Mouse (Mus musculus) heart, embryonic 16.5 days (tissue): ENCODE measurements around the gene Zfp981. TPM values are rescaled to one million over a fixed set of nuclear protein-coding genes. Genes with fewer than 3 reads are reported as not detected.
"Not testable (repeated sequence)": the region's sequence is repeated elsewhere in the genome, so short reads cannot be mapped to it uniquely, and the experiment has no call there.

Experiments
- ATAC-seq: fragments of 200-750 bp; cut with Nextera tagmentation; replicated peaks from 2 replicates; pipeline ENCODE4 v1.8.0; 2017; ENCODE audit warnings: moderate number of reproducible peaks; ENCODE audit not compliant: insufficient read depth, low FRiP score; ENCODE audit errors: extremely low read depth
- H3K27ac ChIP-seq: fragments of 300-500 bp; sonication (generic); 2 replicates; pipeline ENCODE4 v1.5.1; 2014; ENCODE audit warnings: mild to moderate bottlenecking, low read length, control low read depth, moderate library complexity
- H3K27me3 ChIP-seq: fragments of 300-500 bp; sonication (generic); 2 replicates; pipeline ENCODE4 v1.6.1; 2014; ENCODE audit warnings: low read length, mixed read lengths; ENCODE audit not compliant: control insufficient read depth, insufficient read depth
- H3K36me3 ChIP-seq: fragments of 300-500 bp; sonication (generic); 2 replicates; pipeline ENCODE4 v1.6.1; 2014; ENCODE audit not compliant: control insufficient read depth, insufficient read depth
- H3K4me1 ChIP-seq: fragments of 300-500 bp; sonication (generic); 2 replicates; pipeline ENCODE4 v1.6.1; 2014; ENCODE audit warnings: low read length, mixed read lengths; ENCODE audit not compliant: control insufficient read depth, insufficient read depth
- H3K4me2 ChIP-seq: fragments of 300-500 bp; sonication (generic); 2 replicates; pipeline ENCODE4 v1.6.1; 2014; ENCODE audit warnings: low read depth, mild to moderate bottlenecking, control low read depth, low read length
- H3K4me3 ChIP-seq: fragments of 300-500 bp; sonication (generic); 2 replicates; pipeline ENCODE4 v1.5.1; 2014; ENCODE audit warnings: mild to moderate bottlenecking, control low read depth, low read length
- H3K9ac ChIP-seq: fragments of 300-500 bp; sonication (generic); 2 replicates; pipeline ENCODE4 v1.6.1; 2014; ENCODE audit warnings: low read length, control low read depth
- H3K9me3 ChIP-seq: fragments of 300-500 bp; sonication (generic); replicated peaks from 2 replicates; pipeline ENCODE4 v1.6.1; 2016; ENCODE audit warnings: low read length; ENCODE audit not compliant: control insufficient read depth
- WGBS: fragments of 180-500 bp; shearing (Covaris S2); extraction: QIAGEN DNeasy Blood & Tissue Kit; methylation state at CpG from one replicate; pipeline ENCODE4 v1.1.7; 2014; 5-methylcytosine and 5-hydroxymethylcytosine counted together
- polyA plus RNA-seq: library from polyadenylated mRNA; unstranded; fragments of >200 nt; fragmentation: Nextera tagmentation; extraction: Ambion mirVana; gene quantifications from 2 replicates; pipeline ENCODE4 v1.2.1, GENCODE M21; 2015

Gene Zfp981
- polyA plus RNA-seq, 1 experiment from 2014 or later, result 0.11 TPM

DNA sequence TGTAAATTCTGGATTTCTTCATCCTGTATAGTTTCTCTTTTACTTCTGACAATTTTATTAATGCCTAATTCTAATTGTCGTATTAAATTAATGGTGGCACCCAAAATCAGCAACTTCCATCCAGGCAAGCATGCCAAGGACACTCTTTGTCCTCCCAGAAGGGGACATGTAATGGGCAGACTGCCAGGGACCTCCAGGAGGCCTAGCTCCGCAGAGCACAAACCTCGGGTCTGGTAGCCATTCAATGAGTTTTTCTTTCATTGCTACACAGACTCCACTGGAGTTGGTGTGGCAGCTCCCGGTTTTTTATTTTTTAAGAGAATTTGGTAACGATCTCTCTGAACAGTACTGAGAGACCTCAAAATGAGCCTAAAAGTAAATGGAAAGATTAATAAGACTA is 41.1 kb upstream of the Zfp981 start:
- H3K9ac ChIP-seq, H3K36me3 ChIP-seq, ATAC-seq, H3K4me1 ChIP-seq, H3K4me3 ChIP-seq, H3K27ac ChIP-seq, H3K4me2 ChIP-seq, H3K27me3 ChIP-seq: not testable (repeated sequence)
- H3K9me3 ChIP-seq, result peaks cover 37% of the 10 kb centered on the region
- WGBS, result 74% methylated on average over 5 of the region's 5 CpGs

- H3K36me3 ChIP-seq, H3K4me3 ChIP-seq, H3K4me2 ChIP-seq, ATAC-seq, H3K4me1 ChIP-seq, H3K27me3 ChIP-seq, H3K27ac ChIP-seq, H3K9ac ChIP-seq: not testable (repeated sequence)
- H3K9me3 ChIP-seq, result peaks cover 17% of the 10 kb centered on the region
- 85% methylated on average over 17 of the region's 19 CpGs for WGBS
Measured at GRCm38 (mm10) chr4:146463649-146464351, 38.0 kb upstream of the Zfp981 start.

DNA sequence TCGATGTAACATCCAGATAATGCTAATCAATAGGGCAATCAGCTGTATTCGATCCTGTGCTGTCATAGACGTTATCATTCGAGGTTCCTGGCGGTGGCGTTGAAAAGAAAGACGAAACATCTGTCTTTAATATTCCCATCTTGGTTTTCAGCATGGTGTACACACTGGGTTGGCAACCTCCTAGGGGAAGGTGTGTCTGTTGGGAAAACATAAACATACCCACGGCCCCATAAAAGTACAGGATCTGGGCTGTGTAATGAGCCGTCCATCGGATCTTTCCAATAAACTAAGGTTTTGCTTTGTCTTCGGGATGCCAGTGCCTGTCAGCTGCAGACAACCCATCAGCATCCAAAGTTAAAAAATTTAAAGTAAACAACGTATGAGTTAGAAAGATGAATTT is 31.8 kb upstream of the Zfp981 start:
- not testable (repeated sequence) for H3K9ac ChIP-seq, H3K27ac ChIP-seq, ATAC-seq, H3K4me2 ChIP-seq, H3K27me3 ChIP-seq, H3K4me1 ChIP-seq, H3K4me3 ChIP-seq, H3K36me3 ChIP-seq
- H3K9me3 ChIP-seq, result peaks cover 11% of the 10 kb centered on the region
- 86% methylated on average over 9 of the region's 12 CpGs for WGBS

- H3K4me2 ChIP-seq, H3K27ac ChIP-seq, H3K27me3 ChIP-seq, H3K4me3 ChIP-seq, H3K4me1 ChIP-seq, H3K36me3 ChIP-seq, ATAC-seq, H3K9ac ChIP-seq: not testable (repeated sequence)
- WGBS, result no CpG with 5 or more reads among the region's 1 CpGs
- peaks cover 30% of the 10 kb centered on the region for H3K9me3 ChIP-seq
Measured at GRCm38 (mm10) chr4:146474181-146474580, 27.6 kb upstream of the Zfp981 start.

DNA sequence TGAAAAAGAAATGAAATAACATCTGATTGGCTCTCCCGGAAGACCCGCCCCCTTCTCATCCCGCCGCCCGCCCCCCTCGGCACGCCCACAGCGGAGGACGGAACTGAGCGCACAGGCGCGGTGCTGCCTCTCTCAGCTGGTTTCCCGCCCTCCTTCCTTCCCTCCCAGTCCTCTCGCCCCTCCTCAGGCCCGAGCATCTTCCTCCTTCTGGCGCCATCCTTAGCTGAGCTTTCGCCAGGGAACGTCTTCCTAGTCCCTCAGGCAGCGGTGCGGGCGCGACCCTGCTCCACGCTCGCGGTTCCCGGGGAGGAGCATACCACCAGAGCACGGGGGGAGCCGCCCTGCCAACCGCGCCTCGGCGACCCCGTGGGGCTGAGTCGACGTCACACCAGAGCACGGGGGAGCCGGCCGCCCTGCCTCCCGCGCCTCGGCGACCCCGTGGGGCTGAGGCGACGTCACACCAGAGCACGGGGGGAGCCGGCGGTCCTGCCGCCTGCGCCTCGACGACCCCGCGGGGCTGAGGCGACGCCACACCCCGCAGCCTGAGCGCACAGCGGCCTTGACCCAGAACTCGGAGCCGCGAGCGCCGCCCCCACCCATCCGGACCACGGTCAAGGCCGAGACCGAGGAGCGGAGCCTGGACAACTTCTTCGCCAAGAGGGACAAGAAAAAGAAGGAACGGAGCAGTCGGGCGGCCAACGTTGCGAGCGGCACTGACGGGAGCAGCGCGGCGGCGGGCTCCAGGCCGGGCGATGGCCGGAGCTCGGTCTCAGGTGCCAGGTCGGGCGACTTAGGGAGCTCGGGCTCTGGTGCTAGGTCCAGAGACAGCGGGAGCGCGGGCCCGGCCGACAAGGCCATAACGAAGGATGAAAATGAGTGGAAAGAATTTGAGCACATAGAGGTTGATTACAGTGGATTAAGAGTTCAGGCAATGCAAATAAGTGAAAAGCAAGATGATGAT is 26.8 kb upstream of the Zfp981 start:
- H3K9me3 ChIP-seq, result peaks cover 26% of the 10 kb centered on the region
- not testable (repeated sequence) for H3K4me2 ChIP-seq, H3K4me1 ChIP-seq, H3K36me3 ChIP-seq, H3K9ac ChIP-seq, H3K27me3 ChIP-seq, H3K4me3 ChIP-seq, H3K27ac ChIP-seq
- peak; percentile 81 for ATAC-seq
- WGBS, result 45% methylated on average over 54 of the region's 94 CpGs

- not testable (repeated sequence) for ATAC-seq, H3K4me2 ChIP-seq, H3K4me3 ChIP-seq, H3K36me3 ChIP-seq, H3K9ac ChIP-seq, H3K27me3 ChIP-seq, H3K4me1 ChIP-seq, H3K27ac ChIP-seq
- 90% methylated on average over 2 of the region's 2 CpGs for WGBS
- peaks cover 33% of the 10 kb centered on the region for H3K9me3 ChIP-seq
Measured at GRCm38 (mm10) chr4:146476260-146476659, 25.6 kb upstream of the Zfp981 start.

DNA sequence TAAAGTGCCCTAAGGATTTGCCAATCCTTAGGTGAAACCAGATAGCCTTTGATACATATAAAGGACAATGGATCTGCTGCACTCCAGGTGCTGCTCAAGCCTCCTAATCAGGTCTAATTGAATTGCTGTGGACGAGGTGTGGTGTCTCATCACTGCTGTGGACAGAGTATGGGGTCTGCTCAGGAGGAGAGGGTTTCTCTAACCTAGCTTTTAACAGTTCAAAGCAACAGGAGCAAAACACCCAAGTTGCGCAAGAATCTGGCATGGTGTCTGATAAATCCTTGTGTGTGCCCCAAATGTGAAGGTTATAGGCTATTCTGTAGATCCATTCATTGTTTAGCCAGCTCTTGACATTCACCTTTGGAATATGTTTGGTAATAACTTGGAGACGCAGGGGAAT is 24.9 kb upstream of the Zfp981 start:
- H3K4me2 ChIP-seq, H3K4me3 ChIP-seq, H3K36me3 ChIP-seq, H3K27ac ChIP-seq, H3K4me1 ChIP-seq, ATAC-seq, H3K27me3 ChIP-seq, H3K9ac ChIP-seq: not testable (repeated sequence)
- 71% methylated on average over 3 of the region's 3 CpGs for whole genome bisulfite sequencing
- peaks cover 37% of the 10 kb centered on the region for H3K9me3 ChIP-seq

- WGBS, result 61% methylated on average over 6 of the region's 6 CpGs
- not testable (repeated sequence) for H3K9ac ChIP-seq, ATAC-seq
Measured at GRCm38 (mm10) chr4:146480376-146481096, 21.3 kb upstream of the Zfp981 start.

More at GRCm38 (mm10) chr4:146480376-146481096, 21.3 kb upstream of the Zfp981 start:
- H3K4me2 ChIP-seq, H3K4me1 ChIP-seq, H3K27me3 ChIP-seq, H3K36me3 ChIP-seq, H3K27ac ChIP-seq, H3K4me3 ChIP-seq: not testable (repeated sequence)
- H3K9me3 ChIP-seq, result peaks cover 62% of the 10 kb centered on the region
